Mouse (Mus musculus): ENCODE data around the gene Gm21981. TPM values are rescaled to one million over a fixed set of nuclear protein-coding genes. Genes with fewer than 3 reads are reported as not detected.

The Gm21981 gene
- 0.05 TPM in 1 of 2 replicates, not detected in the other for polyA plus RNA-seq (2012)

GRCm38 (mm10) chr17:47694442-47694502 lies at the start of gene Gm21981:
Gm21981 (minus strand) TSS chr17:47694455.
- TF ChIP-seq TAL1 (IDR thresholded peaks at IDR 0.05; ENCODE audit: low read length) (no peak), GATA1 (IDR thresholded peaks at IDR 0.05; ENCODE audit: low read length) (no peak)
- no peaks in the 10 kb centered on the region for H3K9me3 ChIP-seq (ENCODE audit: control insufficient read depth, low read length)
- H3K4me1 ChIP-seq (ENCODE audit: control insufficient read depth), result peaks cover 34% of the 10 kb centered on the region
- H3K36me3 ChIP-seq (ENCODE audit: control insufficient read depth), result no peaks in the 10 kb centered on the region
- H3K27me3 ChIP-seq (ENCODE audit: control insufficient read depth), result peaks cover 62% of the 10 kb centered on the region
- H3K4me3 ChIP-seq (replicated peaks), result peak within 1 kb of the TSS; percentile 63

- Histone ChIP-seq H3K36me3 (ENCODE audit: control insufficient read depth) (no peaks in the 10 kb centered on the region; the same call in 1 of the 2 replicates), H3K27me3 (ENCODE audit: control insufficient read depth) (peaks cover 15% of the 10 kb centered on the region), H3K4me1 (ENCODE audit: control insufficient read depth) (peaks cover 38% of the 10 kb centered on the region), H3K9me3 (ENCODE audit: control insufficient read depth, low read length) (peaks cover 4% of the 10 kb centered on the region; the same call in 1 of the 2 replicates), H3K4me3 (replicated peaks) (no peak overlapping the region)
- no peak for TF ChIP-seq GATA1 (IDR thresholded peaks at IDR 0.05; ENCODE audit: low read length)
- no peak for TF ChIP-seq TAL1 (IDR thresholded peaks at IDR 0.05; ENCODE audit: low read length)
These were observed 48.9 kb upstream of the Gm21981 start for GRCm38 (mm10) chr17:47742991-47743734.

- Histone ChIP-seq H3K36me3 (ENCODE audit: control insufficient read depth) (no peaks in the 10 kb centered on the region; the same call in 1 of the 2 replicates), H3K27me3 (ENCODE audit: control insufficient read depth) (peaks cover 27% of the 10 kb centered on the region), H3K4me1 (ENCODE audit: control insufficient read depth) (peaks cover 53% of the 10 kb centered on the region), H3K4me3 (replicated peaks) (no peak overlapping the region), H3K9me3 (ENCODE audit: control insufficient read depth, low read length) (peaks cover 4% of the 10 kb centered on the region; the same call in 1 of the 2 replicates)
- TF ChIP-seq GATA1 (IDR thresholded peaks at IDR 0.05; ENCODE audit: low read length), result no peak
- no peak for TF ChIP-seq TAL1 (IDR thresholded peaks at IDR 0.05; ENCODE audit: low read length)
These were observed 45.9 kb upstream of the Gm21981 start for GRCm38 (mm10) chr17:47740186-47740585.

GRCm38 (mm10) chr17:47738879-47739798 lies 44.9 kb upstream of the Gm21981 start:
- TF ChIP-seq GATA1 (IDR thresholded peaks at IDR 0.05; ENCODE audit: low read length) (no peak), TAL1 (IDR thresholded peaks at IDR 0.05; ENCODE audit: low read length) (no peak)

GRCm38 (mm10) chr17:47738066-47738878 lies 44.0 kb upstream of the Gm21981 start:
- no peak for TF ChIP-seq GATA1 (IDR thresholded peaks at IDR 0.05; ENCODE audit: low read length)
- no peak for TF ChIP-seq TAL1 (IDR thresholded peaks at IDR 0.05; ENCODE audit: low read length)
- Histone ChIP-seq H3K36me3 (ENCODE audit: control insufficient read depth) (no peaks in the 10 kb centered on the region), H3K4me1 (ENCODE audit: control insufficient read depth) (peaks cover 40% of the 10 kb centered on the region), H3K4me3 (replicated peaks) (peak overlapping the region; percentile 75), H3K27me3 (ENCODE audit: control insufficient read depth) (peaks cover 27% of the 10 kb centered on the region), H3K9me3 (ENCODE audit: control insufficient read depth, low read length) (no peaks in the 10 kb centered on the region)

More at GRCm38 (mm10) chr17:47738879-47739798, 44.9 kb upstream of the Gm21981 start:
- Histone ChIP-seq H3K36me3 (ENCODE audit: control insufficient read depth) (no peaks in the 10 kb centered on the region), H3K9me3 (ENCODE audit: control insufficient read depth, low read length) (no peaks in the 10 kb centered on the region), H3K4me3 (replicated peaks) (peak overlapping the region; percentile 75), H3K27me3 (ENCODE audit: control insufficient read depth) (peaks cover 27% of the 10 kb centered on the region), H3K4me1 (ENCODE audit: control insufficient read depth) (peaks cover 49% of the 10 kb centered on the region)

- Histone ChIP-seq H3K4me3 (replicated peaks) (peak overlapping the region; percentile 75), H3K4me1 (ENCODE audit: control insufficient read depth) (peaks cover 33% of the 10 kb centered on the region), H3K27me3 (ENCODE audit: control insufficient read depth) (peaks cover 27% of the 10 kb centered on the region), H3K9me3 (ENCODE audit: control insufficient read depth, low read length) (no peaks in the 10 kb centered on the region), H3K36me3 (ENCODE audit: control insufficient read depth) (no peaks in the 10 kb centered on the region)
- TF ChIP-seq TAL1 (IDR thresholded peaks at IDR 0.05; ENCODE audit: low read length) (no peak), GATA1 (IDR thresholded peaks at IDR 0.05; ENCODE audit: low read length) (no peak)
These were observed 43.2 kb upstream of the Gm21981 start for GRCm38 (mm10) chr17:47737271-47738065.

GRCm38 (mm10) chr17:47736856-47737255 lies 42.6 kb upstream of the Gm21981 start, which contains the start of gene Tfeb:
Tfeb (plus strand) TSS chr17:47737030.
- Histone ChIP-seq H3K9me3 (ENCODE audit: control insufficient read depth, low read length) (no peaks in the 10 kb centered on the region), H3K27me3 (ENCODE audit: control insufficient read depth) (peaks cover 27% of the 10 kb centered on the region), H3K4me3 (replicated peaks) (peak within 1 kb of the TSS; percentile 75), H3K36me3 (ENCODE audit: control insufficient read depth) (no peaks in the 10 kb centered on the region), H3K4me1 (ENCODE audit: control insufficient read depth) (peaks cover 31% of the 10 kb centered on the region)
- TF ChIP-seq TAL1 (IDR thresholded peaks at IDR 0.05; ENCODE audit: low read length) (no peak), GATA1 (IDR thresholded peaks at IDR 0.05; ENCODE audit: low read length) (no peak)

GRCm38 (mm10) chr17:47735553-47736100 lies 41.4 kb upstream of the Gm21981 start:
- Histone ChIP-seq H3K4me3 (replicated peaks) (no peak overlapping the region), H3K9me3 (ENCODE audit: control insufficient read depth, low read length) (no peaks in the 10 kb centered on the region), H3K36me3 (ENCODE audit: control insufficient read depth) (no peaks in the 10 kb centered on the region), H3K27me3 (ENCODE audit: control insufficient read depth) (peaks cover 27% of the 10 kb centered on the region), H3K4me1 (ENCODE audit: control insufficient read depth) (peaks cover 31% of the 10 kb centered on the region)
- no peak for TF ChIP-seq GATA1 (IDR thresholded peaks at IDR 0.05; ENCODE audit: low read length)
- TF ChIP-seq TAL1 (IDR thresholded peaks at IDR 0.05; ENCODE audit: low read length), result no peak

Measured in erythroblast, embryonic 14.5 days (primary cell).